Mouse (Mus musculus) spleen, postnatal 0 days (tissue): ENCODE data around the gene Htt. TPM values are rescaled to one million over a fixed set of nuclear protein-coding genes. Genes with fewer than 3 reads are reported as not detected.

Experiments
- microRNA counts: library from miRNA; unstranded; fragments of <30 nt; microRNA quantifications from one replicate; lab custom pipeline; 2015
- polyA plus RNA-seq: library from polyadenylated mRNA; unstranded; fragments of >200 nt; fragmentation: Nextera tagmentation; extraction: Ambion mirVana; gene quantifications from 2 replicates; pipeline ENCODE4 v1.2.1, GENCODE M21; 2015

Gene Htt
- polyA plus RNA-seq: 6.5 and 7.6 TPM in 2 replicates

DNA sequence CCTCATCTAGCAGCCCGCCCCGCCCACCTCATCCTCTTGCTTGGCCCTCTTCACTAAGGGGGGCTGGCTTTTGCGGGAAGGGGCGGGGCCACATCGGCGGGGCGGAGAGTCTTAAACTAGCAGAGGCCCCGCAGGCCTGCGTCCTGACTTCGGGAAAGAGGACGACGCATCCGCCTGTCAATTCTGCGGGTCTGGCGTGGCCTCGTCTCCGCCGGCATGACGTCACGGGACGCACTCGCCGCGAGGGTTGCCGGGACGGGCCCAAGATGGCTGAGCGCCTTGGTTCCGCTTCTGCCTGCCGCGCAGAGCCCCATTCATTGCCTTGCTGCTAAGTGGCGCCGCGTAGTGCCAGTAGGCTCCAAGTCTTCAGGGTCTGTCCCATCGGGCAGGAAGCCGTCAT is at the start of gene Htt:
TSS of gene Htt (plus strand) at position 232 of the 400 bp plus-strand sequence.

DNA sequence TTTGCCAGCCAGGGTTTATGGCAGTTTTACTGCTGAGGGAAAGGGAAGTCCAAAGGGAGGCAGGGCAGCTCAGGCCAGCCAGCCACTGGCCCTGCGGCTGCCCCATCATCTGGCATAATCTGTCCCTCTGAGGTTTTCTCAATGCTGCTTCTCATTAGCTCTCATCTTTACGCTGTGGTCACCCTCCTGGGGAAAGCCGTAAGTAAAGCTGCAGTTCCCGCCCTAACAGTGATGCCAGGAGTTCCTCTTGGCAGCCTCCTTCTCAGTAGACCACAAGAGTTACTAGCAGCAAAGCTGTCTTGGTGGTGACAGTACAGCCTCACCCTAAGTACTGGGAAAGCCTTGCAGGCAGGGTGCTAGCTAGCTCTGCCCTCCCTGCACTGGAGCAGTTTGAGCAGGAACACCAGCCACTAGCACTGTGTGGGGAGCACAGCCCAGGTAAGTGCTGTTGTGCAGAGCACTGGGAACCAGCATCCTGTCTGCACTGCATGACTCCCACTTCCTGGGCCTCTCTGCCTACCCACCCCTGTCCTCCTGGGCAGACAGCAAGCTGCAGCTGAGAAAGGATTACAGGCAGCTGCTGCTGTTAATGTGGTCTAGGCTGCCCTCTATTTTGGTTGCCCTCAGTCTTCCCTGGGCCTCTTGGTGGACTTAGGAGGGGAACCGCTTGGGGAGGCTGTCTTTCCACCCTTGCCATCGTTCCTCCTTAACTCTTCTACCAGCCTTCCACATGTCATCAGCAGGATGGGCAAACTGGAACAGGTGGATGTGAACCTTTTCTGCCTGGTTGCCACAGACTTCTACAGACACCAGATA is 146.6 kb downstream of the Htt start, which contains the start of gene Msantd1:
TSS of gene Msantd1 (plus strand) at position 103 of the 816 bp plus-strand sequence.

DNA sequence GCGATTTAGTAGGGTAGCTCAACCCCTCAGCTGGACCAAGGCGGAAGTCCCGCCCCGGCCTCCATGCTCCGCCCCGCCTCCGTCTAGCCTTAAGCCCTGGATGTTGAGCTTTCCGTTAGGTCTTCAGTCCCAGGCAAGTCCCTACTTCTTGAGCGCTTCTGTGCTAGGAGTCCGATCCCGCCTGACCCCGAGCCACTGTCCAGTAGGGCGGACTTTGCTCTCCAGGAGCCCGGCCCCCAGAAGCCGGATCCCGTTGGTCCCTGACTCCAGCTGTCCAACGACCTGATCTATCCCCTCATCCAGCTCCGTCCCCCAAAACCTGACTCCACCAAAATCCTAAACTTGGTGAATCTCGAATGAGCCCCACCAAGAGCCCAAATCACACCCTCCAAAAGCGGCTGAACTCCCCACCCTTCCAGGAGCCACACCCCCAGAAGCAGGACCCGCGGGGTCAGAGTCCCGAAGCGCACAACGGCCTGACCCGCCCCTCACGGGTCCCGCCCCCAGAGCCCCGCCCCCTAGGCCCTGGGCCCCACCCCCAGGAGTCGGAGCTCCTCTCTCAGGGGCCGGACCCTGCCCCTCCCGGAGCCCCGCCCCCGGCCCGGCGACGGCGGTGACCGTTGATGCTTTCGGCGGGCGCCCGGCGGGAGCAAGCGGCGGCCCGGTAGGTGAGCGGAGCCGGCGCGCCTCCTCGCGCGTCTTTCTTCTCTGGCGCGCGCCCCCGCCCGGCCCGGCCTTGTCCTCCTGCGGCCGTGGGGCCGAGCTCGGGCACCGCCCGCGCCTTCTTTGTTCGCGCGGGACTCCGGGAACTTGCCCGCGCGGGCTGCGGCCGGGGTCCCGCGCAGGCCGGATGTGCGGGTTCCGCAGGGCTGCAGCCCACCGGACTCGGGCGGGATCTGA is 187.6 kb downstream of the Htt start, which contains the start of gene Rgs12:
TSS of gene Rgs12 (plus strand) at position 585 of the 900 bp plus-strand sequence.

MicroRNAs within 50 kb of the gene (microRNA counts, 519-probe panel; counts per million panel counts)
- microRNA mmu-miR-467g (lab: Ali Mortazavi, UCI): 88.3 counts per million

Other genes starting within 250 kb of the Htt start
- gene Tnip2, start 247.7 kb upstream of the Htt start, polyA plus RNA-seq: 8.9 and 11.9 TPM in 2 replicates
- 12.9 and 15.5 TPM in 2 replicates for gene Sh3bp2, start 235.9 kb upstream of the Htt start, polyA plus RNA-seq
- gene Add1, start 188.1 kb upstream of the Htt start, polyA plus RNA-seq: 135 and 138 TPM in 2 replicates
- gene Mfsd10, start 124.5 kb upstream of the Htt start, polyA plus RNA-seq: 83.2 and 88.6 TPM in 2 replicates
- 17.6 and 19.2 TPM in 2 replicates for gene Nop14, start 101.6 kb upstream of the Htt start, polyA plus RNA-seq
- 2.3 and 2.4 TPM in 2 replicates for gene Grk4, start 101.4 kb upstream of the Htt start, polyA plus RNA-seq
- gene Msantd1, start 146.3 kb downstream of the Htt start, polyA plus RNA-seq: 0.20 and 0.33 TPM in 2 replicates
- 21.2 and 21.4 TPM in 2 replicates for gene Rgs12, start 187.7 kb downstream of the Htt start, polyA plus RNA-seq